Mouse (Mus musculus) liver (tissue): ENCODE measurements at regions not wholly inside any gene's neighbourhood (a gene's known extent, or its start where the extent isn't known, plus 50 kb on each side); places are given as distances from the start of the nearest gene placed in this dataset.

Experiments
- DNase-seq: peaks from one replicate; pipeline ENCODE4 v3.0.0-alpha.2; 2020; ENCODE audit warnings: mixed read lengths

GRCm38 (mm10) chr2:74981856-74982255, 156.3 kb downstream of the Mtx2 start:
- no peak for DNase-seq

- no peak for DNase-seq
Measured at GRCm38 (mm10) chr2:74993802-74994201, 168.2 kb downstream of the Mtx2 start.

GRCm38 (mm10) chr2:74994998-74995397, 169.4 kb downstream of the Mtx2 start:
- DNase-seq = no peak

GRCm38 (mm10) chr2:74997736-74998135, 172.1 kb downstream of the Mtx2 start:
- DNase-seq = no peak

DNA sequence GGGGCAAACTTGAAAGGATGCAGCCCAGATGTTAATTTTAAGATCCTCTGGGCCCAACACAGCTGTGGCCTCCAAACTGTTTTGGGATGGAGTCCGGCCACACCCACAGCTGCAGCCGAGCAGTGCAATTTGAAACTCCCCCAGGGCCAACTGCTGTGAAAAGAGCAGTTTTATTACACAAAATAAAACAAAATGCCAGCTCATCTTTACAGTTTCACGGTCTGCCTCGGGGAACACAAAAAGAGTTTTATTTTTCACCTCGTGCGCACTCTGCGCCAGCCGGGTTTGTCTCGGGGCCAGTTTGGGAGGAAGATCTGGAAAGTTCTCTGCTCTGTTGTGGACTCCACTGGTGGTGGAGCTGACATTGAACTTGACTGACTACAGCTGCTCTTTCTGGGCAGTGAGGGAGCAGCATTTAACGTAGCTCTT, 174.8 kb downstream of the Mtx2 start:
- DNase-seq = peak; percentile 4

DNA sequence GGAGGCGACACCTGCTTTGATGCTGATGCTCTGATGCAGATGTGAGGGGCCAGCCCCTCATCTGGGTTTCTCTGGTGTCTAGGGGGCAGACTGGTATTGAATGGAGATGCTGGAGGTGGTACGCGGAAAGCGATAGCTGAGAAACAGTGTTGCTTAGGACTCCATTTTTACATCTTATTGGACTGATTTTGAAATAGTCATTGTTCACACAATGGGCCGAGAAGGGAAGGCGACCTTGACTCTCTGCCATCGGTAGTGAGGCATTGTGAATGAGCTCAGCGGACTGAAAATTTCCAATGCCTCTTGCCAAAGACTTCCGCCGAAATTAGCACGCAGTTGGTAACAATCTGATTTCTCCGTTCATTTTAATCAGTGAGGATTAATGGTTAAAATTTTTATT, 177.0 kb downstream of the Mtx2 start:
- DNase-seq = no peak

DNA sequence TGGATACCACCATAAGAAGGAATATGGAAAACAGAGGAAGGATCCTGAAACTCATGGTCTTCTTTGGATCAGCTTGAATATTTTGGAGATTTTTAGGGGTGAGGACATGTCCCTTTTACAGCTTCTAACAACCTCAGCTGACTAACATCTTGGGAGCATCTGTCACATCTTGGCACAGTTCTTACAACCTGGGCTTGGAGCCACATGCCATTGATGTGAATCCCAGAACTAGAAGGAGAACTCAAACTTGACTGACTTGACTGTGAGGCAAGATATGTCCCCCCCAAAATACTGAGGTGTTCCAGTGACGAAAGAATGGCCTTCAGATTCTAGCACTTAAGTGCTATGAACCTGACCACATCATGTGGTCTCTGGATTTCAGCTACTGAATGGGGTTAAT, 182.5 kb downstream of the Mtx2 start:
- DNase-seq = no peak

GRCm38 (mm10) chr2:75010647-75011046, 185.0 kb downstream of the Mtx2 start:
- no peak for DNase-seq

DNA sequence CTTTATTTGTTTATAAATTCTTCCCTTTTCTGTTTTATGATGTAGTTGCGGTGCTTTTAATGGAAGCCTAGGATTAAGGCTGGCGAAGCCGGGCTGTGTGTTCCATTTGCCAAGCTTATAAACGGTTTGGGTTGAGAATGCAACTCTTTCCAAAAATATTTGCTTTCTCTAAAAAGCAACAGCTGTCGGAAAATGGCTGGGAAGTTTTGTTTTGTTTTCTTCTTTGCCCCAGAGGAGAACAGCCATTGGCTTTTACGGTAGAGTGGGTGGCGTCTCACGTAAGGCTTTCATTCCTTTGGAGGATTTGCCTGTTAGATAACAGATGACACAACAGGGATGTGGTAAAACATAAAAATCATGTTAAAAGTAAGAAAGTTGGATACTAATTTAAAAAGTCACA, 186.4 kb downstream of the Mtx2 start:
- no peak for DNase-seq

DNA sequence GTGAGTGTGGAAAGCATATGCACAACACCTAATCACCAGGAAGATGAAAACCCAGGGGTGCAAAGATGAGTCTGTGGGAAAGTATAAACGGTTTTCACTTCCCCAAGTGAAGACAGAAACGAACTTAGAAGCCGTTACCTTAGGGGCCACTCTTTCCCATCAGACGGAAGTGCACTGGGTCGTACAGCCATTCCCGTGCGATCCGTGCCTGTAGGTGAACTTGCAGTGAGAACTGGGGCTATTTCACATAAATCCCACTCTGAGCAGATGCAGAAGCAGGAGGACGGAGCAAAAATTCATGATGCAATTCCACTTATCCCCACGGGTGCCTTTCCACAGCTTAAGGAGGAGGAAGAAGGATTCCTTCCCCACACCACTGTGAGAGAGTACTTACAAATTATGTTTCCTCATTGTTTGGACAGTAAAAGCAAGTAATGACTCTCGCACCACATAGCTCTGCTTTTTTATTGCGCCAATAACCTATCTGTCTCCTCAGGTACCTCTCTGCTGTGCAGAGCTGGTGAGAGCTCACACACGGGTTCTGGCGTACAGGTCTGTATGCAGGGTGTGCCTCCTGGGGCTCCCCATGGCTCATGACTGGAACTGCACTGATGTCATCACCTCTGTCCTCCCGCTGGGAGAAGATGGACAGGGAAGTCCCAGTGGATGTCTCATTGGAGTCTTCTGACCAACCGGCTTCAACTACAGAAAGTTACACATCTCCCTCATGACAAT, 189.6 kb downstream of the Mtx2 start:
- DNase-seq = no peak

GRCm38 (mm10) chr2:75019459-75019858, 193.9 kb downstream of the Mtx2 start:
- no peak for DNase-seq

- no peak for DNase-seq
Measured at GRCm38 (mm10) chr2:75021639-75022038, 196.0 kb downstream of the Mtx2 start.

- DNase-seq = no peak
Measured at GRCm38 (mm10) chr2:75028151-75028550, 202.5 kb downstream of the Mtx2 start.

DNA sequence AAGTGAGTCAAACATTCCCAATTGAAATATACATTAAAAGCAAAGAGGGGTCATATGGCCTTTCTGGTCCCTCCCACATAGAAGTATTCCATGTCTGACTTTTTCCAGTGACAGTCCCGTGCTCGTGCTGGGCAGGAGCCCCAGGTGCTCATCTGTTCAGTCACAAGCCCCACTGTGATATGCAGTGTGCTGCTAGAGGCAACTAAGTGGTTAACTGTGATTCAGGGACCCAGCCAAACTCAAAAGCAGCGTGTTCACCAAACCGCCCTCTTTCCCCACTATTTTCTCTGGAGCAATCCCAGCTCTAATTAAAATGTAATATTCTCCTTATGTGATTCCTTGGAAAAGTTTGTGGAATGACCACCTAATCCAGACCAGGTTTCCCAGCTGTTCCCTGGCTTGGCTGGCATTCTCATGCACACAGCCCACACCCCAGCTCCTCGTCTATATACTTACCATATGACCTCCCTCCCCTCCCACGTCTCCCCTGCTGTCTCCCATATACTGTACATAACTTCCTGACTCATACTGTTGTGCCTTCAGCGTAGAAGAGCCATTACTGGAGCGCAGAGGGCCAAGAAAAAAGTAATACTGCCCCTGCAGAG, 203.6 kb downstream of the Mtx2 start:
- no peak for DNase-seq

- DNase-seq = no peak
Measured at GRCm38 (mm10) chr2:75034708-75035107, 209.1 kb downstream of the Mtx2 start.

DNA sequence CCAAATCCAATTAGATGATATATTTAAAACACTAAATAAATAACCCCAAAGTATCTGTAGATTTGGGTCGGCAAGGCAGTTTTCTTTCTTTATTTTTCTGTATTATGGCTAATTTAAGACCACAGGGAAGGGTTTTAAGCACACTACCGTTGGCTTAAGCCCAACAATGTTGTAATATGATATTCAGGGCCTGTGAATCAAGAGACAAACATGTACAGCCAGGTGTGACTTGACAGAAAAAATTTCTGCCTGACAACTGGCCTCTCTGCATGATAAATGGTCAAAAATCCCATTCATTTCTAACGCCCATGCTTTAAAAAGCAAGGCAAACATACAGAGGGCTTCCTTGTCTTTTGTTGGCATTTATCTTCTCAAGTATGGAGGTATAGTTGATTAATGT, 213.5 kb downstream of the Mtx2 start:
- DNase-seq = no peak

- no peak for DNase-seq
Measured at GRCm38 (mm10) chr2:75046892-75047291, 221.3 kb downstream of the Mtx2 start.

DNA sequence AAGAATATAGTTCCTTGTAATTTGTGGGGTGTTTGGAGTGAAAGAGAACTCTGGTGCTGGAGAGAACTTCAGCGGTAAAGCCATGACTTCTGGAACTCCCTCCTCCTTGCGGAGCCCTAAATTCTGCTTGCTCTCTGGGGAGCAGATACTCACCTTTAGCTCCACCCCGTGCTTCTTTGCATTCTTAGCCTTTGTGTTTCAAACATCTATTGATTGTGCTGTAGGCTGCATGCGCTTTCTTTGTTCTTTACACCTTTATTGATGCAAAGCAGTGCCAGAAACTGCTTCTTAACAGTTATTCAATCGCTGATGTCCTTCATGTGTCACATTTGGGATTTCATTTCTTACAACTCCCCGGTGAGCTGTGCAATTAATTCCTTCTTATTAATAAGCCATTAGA, 222.5 kb downstream of the Mtx2 start:
- no peak for DNase-seq

- DNase-seq = no peak
Measured at GRCm38 (mm10) chr2:75054474-75055186, 229.0 kb downstream of the Mtx2 start.

- peak; percentile 36 for DNase-seq
Measured at GRCm38 (mm10) chr2:75055187-75055543, 229.6 kb downstream of the Mtx2 start.

DNA sequence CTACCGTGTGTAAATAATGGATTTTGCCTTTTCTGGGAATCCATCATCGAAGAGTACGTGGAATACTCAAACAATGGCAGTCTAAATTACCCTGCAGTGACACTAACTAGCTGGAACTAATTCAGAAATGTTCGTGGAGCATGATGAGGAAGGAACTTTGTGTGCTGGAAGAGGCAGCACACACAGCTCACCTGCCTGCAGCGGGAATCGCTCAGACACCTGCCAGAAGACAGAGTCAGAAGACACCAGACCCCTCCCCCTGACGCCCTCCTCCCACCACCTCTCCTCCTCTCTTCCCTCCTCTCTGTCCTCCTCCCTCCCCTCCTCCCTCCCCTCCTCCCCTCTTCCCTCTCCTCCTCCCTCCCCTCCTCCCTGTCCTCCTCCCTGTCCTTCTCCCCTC, 235.4 kb downstream of the Mtx2 start:
- no peak for DNase-seq

GRCm38 (mm10) chr2:75061456-75062188, 236.0 kb downstream of the Mtx2 start:
- DNase-seq = no peak

DNA sequence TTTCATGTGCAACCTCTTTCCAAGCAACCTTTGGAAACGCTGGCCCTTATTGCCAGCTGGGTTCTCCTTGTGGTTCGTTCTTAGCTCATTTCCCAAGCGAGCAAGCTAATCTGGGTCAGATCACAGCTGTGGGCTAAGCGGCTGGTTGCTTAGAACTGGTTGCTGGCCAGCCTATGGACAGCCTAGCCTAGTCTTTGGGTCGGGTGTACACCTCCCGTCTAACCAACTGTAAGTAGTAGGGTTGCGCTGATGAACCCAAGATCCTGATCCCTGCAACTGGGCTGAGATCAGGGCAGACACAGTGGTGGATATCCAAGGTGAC, 236.5 kb downstream of the Mtx2 start:
- no peak for DNase-seq
